Mouse (Mus musculus) WW6 (cell line): ENCODE results near the gene Snhg11.
"Not testable (repeated sequence)": the region's sequence is repeated elsewhere in the genome, so short reads cannot be mapped to it uniquely, and the experiment has no call there.

ENCODE experiments used
- DNase-seq: peaks from one replicate; pipeline ENCODE4 v3.0.0-alpha.2; 2013; ENCODE audit warnings: low read depth, low spot score

Gene Snhg11

GRCm38 (mm10) chr2:158369474-158370172 is 5.8 kb upstream of the Snhg11 start:
- no peak for DNase-seq

GRCm38 (mm10) chr2:158370173-158370550 is 5.3 kb upstream of the Snhg11 start:
- no peak for DNase-seq

- DNase-seq, result no peak
Measured at GRCm38 (mm10) chr2:158373061-158373460, 2.4 kb upstream of the Snhg11 start.

GRCm38 (mm10) chr2:158373516-158373915 is 1.9 kb upstream of the Snhg11 start:
- no peak for DNase-seq

- DNase-seq, result no peak
Measured at GRCm38 (mm10) chr2:158376123-158376687, 767 bp downstream of the Snhg11 start.

- no peak for DNase-seq
Measured at GRCm38 (mm10) chr2:158376798-158377197, 1.4 kb downstream of the Snhg11 start.

GRCm38 (mm10) chr2:158377811-158378210 is 2.4 kb downstream of the Snhg11 start:
- DNase-seq, result no peak

GRCm38 (mm10) chr2:158379354-158380078 is 4.1 kb downstream of the Snhg11 start:
- no peak for DNase-seq

GRCm38 (mm10) chr2:158386072-158386471 is 10.6 kb downstream of the Snhg11 start:
- DNase-seq, result no peak

GRCm38 (mm10) chr2:158389421-158389820 is 14.0 kb downstream of the Snhg11 start:
- DNase-seq, result no peak

- DNase-seq, result no peak
Measured at GRCm38 (mm10) chr2:158396369-158396768, 20.9 kb downstream of the Snhg11 start.

GRCm38 (mm10) chr2:158397140-158397539 is 21.7 kb downstream of the Snhg11 start:
- DNase-seq, result not testable (repeated sequence)

- DNase-seq, result no peak
Measured at GRCm38 (mm10) chr2:158402915-158403314, 27.5 kb downstream of the Snhg11 start.

- DNase-seq, result no peak
Measured at GRCm38 (mm10) chr2:158408997-158409594, 33.7 kb downstream of the Snhg11 start.

GRCm38 (mm10) chr2:158409595-158410021 is 34.2 kb downstream of the Snhg11 start, which contains the start of gene Ralgapb:
Gene Ralgapb (plus strand): TSS chr2:158409848.
- DNase-seq, result peak; percentile 94

- no peak for DNase-seq
Measured at GRCm38 (mm10) chr2:158410022-158411014, 34.9 kb downstream of the Snhg11 start.

GRCm38 (mm10) chr2:158413240-158413639 is 37.8 kb downstream of the Snhg11 start:
- DNase-seq, result no peak

- no peak for DNase-seq
Measured at GRCm38 (mm10) chr2:158415826-158416225, 40.4 kb downstream of the Snhg11 start.

- no peak for DNase-seq
Measured at GRCm38 (mm10) chr2:158418663-158419062, 43.2 kb downstream of the Snhg11 start.
